Mouse (Mus musculus) C2C12 (cell line): ENCODE results near the gene Shank1.

Source experiments
- CTCF ChIP-seq: IDR thresholded peaks from one replicate; pipeline ENCODE4 v1.5.1; 2011; ENCODE audit not compliant: control insufficient read depth, insufficient read depth, insufficient read length
- USF1 ChIP-seq: IDR thresholded peaks from one replicate; pipeline ENCODE4 v1.6.1; 2011; ENCODE audit warnings: low read depth, mild to moderate bottlenecking, control low read depth, moderate library complexity

DNA sequence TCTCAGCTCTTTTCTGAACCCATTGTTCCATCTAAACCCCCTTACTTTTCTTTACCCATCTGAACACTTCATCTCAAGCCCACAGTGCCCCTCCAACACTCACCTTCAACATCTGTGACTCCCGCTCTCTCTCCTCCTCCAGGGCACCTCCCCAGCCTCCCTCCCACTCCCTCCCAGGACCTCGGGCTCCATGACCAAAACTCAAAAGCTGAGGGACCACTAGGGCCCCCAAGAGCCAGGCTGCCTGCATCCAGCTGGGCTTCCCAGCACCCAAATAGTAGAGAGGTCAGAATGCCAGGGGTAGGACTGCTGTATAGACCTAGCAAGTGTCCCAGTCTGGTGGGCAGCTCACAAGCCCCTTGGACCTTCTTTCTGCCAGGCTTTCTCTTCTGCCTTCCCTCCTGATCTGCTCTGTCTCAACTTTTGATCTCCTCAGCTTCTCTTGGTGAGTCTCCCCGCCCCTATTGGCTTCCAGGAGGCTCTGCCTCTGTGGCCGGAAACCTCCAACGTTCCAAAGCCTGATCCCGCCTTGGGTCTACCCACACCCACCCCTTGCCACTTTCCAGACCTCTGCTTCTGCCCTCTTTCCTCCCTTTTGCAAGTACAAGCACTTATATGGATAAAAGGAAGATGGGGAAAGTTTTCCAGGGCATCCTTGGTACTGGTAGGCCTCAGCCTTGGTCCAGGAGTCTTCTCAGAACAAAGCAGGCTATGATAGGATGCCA, 3.4 kb upstream of the Shank1 start, which contains the start of gene Clec11a:
- TF ChIP-seq CTCF (no peak), USF1 (no peak)
